Mouse (Mus musculus) layer of hippocampus, postnatal 14 days (tissue): Measurements from ENCODE around the gene Dip2c. TPM values are rescaled to one million over a fixed set of nuclear protein-coding genes. Genes with fewer than 3 reads are reported as not detected.

ENCODE experiments used
- DNase-seq, 2 experiments: peaks; one replicate each; pipeline ENCODE4 v3.0.0; 2021 to 2022; ENCODE audit warnings: low spot score in 2 of 2, mixed read lengths in 1 of 2
- total RNA-seq, 2 experiments: library from RNA; stranded (reverse); gene quantifications; 2 replicates each; pipeline ENCODE4 v1.2.3; 2021

Dip2c gene
- total RNA-seq, 2 experiments from 2014 or later: 65.7 to 71.0 TPM

DNA sequence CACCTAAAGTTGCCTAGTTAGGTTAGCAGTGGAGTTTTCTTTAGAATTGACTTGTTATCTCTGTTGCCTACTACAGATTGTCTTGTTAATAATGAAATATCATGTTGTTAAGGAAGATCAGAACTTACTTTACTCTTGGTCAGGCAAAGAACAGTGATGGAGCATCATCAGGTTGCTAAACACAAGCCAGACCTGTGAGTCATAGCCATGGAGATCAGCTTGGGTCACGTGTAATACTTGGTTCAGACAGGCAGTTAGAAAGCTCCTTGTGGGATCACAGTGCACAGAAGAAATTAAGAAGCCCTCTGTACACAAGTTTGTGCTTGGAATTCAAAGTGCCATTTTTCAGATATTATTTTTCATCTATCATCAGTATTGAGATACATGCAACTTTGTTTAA is 48.9 kb downstream of the Dip2c start:
- no peak for DNase-seq

DNA sequence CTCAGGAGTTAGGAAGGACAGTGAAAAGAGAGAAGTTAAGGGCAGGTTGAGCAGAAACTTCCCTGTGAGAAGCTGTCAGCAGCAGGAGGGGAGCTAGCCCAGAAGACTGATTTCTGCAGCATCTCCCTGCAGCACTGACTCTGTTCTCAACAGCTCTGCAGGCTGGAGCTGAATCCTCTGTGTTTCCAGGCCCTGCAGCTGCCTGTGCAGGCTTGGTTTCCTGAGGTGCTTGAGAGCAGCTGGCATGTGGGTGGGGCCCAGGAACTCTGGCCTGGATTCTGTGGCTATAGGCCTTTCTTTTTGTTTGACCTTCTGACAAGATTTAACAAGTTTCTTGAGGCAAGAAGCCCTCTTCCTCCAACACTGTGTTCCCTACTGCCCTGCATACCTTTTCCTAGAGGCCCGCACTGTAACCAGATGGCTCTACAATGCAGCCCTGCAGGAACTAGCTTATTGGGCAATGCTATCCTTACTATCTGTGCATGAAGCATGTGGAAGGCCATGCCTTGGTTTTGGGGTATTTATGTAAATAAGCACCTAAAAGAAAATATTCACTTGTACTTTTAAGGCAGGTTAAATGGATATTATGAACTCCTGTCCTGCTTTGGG is 53.1 kb downstream of the Dip2c start:
- no peak for DNase-seq

DNA sequence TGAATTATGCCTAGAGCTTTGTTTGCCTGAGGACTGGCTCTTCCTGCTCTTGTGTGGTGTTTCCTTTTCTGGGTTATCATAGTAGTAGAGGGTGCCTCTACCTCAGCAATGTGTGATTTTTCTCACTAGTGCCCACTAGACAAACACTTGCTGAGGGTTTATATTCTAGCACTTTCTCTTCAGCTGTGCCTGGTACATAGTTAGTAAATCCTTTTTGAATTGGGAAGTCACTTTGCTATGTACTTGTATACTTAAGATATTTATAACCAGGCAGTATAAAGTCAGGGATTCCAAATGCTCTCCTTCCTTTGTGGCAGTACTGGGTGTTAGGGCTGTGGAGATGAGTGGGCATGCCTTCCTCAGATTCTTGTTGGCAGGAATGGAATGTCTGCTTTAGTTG is 56.9 kb downstream of the Dip2c start:
- no peak for DNase-seq

DNA sequence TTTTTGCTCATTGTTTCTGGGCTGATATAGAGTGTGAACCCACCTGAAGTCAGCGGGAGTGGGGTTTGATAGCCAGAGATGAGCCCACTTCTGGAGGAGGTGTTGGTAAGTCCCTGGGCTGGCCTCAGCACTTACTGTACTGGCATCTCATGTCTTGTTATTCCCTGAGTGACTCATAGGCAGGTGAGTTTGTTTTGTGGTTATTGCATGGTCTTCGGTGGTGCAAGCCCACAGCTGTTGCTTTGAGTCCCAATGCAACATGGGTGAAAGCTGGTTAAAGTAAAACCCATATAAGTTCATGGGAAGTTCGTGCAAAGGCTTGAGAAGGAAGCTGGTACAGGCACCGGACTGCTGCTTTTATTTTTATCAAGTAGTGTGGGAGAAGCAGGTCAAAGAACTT is 64.0 kb downstream of the Dip2c start:
- no peak for DNase-seq

DNA sequence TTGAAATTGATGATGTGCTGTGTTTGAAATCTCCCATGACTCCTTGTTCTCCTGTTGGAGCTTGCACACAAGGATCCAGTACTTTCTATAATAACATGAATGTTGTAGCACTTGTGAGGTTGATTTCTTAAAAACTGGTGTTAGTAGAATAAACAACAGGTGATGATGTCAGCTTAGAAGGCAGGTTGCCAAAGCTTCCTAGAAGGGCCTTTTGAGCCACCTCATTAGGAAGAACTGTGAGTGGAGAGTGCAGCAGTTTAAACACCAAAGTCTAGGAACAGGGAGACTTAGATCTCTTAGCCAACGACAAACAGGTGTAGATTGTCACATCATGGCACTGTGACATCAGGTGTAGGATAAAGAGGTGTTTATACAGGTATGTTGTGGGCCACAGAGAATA is 66.4 kb downstream of the Dip2c start:
- no peak for DNase-seq

DNA sequence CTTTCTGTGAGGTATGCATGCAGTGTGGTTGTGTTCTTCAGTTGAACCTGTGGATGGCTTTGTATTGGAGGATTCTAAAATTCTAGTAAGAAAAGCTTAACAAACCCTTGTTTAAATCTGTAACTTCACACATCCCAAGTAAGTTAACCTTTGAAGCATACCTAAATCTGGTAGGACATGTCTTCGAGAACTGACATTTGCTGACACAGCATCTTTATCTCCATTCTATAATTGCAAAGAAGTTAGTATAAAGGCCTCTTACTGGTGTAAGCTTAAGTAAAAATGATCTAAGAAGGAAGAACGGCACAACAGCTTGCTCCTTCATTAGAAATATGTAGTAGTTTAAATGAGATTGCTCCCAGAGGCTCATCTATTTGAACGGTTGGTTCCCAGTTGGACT is 71.1 kb downstream of the Dip2c start:
- DNase-seq: no peak

DNA sequence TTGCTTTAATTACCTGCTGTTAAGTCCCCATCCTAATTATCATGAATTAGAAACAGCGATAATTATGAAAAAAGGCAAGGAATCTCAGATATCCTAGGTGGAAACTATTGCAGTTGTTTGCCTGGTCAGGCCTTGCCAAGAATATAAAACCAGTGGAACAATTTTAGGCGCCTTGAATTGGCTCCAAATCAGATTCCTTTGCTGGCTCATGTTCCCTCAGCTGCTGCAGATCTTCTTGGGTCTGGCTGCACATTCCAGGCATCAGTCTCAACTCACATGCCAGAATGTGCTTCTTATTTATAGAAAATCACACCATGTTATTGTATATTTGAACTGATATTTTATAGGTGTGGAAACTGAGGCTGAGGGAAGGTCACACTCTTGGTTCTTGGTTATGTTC is 74.3 kb downstream of the Dip2c start:
- peak in 1 of 2 experiments; percentile 36 for DNase-seq

DNA sequence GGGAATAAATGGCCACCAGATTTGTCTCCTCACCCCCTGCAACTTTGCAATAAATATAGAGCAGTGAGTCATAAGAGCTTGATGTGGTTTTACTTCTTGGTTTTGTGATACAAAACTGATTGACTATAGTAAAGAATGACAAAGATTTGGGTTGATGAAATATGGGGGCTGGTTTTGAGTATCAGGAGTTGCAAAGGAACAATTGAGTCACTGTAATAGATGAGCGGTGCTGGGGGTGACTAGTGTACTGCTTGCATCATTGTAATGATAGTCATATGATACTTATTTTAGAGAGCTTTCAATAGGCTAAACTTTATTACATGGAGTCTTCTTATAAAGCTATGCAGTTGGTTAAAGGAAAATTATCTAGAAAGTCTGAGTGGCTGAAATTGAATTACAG is 77.6 kb downstream of the Dip2c start:
- DNase-seq: no peak

DNA sequence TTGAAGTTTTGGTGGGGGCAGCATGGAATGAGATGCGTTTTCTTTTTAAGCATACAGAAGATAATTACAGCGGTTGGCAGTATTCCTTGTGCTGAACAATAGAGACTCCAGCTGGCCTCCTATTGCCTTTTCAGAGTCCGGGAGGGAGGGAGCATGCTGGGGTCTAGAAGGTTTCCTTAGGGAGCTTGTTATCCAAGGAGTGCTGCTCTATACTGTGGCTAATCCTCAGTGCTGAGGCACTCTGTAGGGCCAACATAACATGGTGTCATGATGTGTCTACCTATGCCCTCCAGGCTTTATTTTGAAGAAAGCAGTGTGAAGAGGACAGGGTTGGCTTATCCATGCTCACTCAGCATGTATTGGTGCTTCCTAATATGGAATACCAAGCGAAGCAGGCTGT is 79.0 kb downstream of the Dip2c start:
- peak in 1 of 2 experiments; percentile 25 for DNase-seq

DNA sequence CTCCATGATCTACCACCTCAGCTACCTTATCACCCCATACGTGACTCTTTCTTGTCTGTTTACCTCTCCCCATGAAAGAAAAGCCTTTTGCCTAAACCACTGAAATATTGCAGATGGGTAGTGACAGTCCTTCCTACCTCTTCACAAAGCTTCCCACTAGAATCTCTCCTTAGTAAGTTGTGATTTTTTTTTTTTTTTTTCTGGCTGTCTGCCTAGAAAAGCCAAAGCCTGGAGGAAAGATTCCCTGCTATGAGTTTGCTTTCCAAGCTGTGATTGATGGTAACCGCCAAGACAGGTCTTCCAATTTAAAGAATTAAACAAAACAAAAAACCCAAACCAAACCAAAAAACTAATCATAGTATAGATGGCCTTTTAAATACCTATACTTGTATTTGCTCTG is 85.1 kb downstream of the Dip2c start:
- DNase-seq: no peak

DNA sequence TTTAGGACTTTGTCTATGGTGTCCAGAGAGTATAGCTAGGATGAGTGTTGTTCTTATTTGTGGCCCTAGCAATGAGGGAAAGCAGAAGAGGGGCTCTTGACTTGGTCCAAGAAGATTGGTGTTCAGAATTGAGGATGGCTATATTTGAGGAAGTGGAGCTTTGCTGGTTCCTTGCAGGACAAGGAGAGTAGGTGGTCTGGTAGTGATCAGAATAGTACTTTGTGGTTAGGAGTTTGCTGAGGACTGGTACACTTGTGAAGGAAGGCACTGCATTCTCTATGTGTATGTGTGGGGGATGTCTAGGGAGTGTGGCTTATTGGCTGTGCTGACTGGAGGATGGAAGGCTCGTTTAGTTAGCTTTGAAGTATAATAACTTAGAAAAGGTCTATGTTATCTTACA is 95.1 kb downstream of the Dip2c start:
- no peak for DNase-seq

DNA sequence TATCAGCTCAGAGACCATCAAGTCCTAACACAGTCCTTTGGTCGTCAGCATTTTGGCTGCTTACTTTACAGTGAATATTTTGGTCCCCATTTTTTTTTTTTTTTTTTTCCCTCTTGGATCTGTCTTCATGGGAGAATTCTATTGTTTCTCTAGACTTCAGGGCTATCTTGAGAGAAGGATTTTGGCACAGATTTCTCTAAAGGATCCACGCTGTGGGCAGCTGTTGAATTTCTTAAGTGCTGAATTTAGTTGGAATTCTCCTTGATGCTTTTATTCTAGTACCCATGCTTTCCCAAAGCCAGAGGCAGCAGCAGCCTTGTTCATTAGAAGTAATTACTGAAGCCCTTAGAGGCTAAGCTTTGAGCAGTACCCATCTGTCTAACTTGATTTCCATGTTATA is 100.8 kb downstream of the Dip2c start:
- no peak for DNase-seq

DNA sequence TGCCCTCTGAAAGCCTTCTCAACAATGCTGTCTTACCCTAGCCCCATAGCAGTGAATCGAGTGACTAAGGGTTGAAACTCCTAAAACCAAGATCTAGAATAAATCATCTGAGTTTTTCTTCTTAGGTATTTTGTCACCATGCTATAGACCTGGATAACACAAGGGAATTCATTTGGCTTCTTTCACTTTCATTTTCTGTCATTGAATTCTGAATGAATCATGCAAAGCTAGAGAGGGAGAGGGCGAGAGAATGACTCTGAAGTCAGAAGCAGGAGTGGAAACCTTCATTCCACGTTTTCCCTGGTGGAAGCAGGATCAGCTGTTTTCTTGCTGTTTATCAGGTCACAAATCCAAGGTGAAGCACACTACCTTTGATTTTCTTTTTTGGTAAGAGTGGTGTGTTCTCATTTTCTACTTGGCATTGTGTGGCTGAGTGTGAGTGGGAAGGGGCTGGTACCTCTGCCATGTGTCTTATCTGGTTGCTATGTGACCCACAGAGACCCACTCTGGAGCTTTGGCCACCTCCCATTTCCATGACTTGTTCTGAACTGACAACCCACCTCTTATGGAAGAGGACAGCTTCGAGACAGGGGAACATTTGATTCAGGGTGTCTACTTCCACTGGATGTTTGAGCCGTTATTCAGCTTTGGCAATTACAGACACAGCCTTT is 104.5 kb downstream of the Dip2c start:
- no peak for DNase-seq

DNA sequence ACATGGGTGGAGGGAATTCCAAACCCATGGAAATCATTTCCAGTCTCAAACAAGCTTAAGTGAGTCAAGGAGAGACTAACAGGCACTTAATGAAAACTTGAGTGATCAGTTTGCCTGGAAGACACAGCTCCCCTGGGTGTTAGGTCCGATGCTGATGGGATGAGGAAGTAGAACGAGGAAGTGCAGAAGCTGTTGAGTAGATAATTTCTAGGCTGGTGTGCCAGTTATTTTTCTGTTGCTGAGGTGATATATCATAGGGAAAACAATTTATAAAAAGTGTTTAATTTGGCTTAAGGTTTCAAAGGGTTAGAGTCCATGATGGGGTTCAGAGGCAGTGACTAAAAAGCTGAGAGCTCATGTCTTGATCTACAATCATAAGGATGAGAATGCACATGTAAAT is 111.7 kb downstream of the Dip2c start:
- DNase-seq: no peak

DNA sequence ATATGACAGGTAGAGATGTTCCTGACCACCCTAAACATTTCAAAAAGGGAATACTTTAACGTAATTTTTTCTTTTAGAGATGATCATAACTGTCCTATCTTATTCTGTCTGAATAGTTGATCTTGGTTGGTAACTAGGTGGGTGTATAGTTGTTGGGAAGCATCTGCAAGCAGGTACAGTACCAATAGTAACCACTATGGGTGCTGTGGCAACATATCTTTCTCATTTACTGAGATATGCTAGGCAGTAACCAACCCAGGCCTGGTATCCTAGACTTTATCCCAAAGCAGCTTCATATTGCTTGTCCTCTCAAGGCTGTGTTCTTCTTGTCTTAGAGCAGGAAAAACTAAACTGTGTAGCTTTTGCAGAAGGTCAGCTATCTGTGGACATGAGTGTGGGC is 113.0 kb downstream of the Dip2c start:
- DNase-seq: no peak

DNA sequence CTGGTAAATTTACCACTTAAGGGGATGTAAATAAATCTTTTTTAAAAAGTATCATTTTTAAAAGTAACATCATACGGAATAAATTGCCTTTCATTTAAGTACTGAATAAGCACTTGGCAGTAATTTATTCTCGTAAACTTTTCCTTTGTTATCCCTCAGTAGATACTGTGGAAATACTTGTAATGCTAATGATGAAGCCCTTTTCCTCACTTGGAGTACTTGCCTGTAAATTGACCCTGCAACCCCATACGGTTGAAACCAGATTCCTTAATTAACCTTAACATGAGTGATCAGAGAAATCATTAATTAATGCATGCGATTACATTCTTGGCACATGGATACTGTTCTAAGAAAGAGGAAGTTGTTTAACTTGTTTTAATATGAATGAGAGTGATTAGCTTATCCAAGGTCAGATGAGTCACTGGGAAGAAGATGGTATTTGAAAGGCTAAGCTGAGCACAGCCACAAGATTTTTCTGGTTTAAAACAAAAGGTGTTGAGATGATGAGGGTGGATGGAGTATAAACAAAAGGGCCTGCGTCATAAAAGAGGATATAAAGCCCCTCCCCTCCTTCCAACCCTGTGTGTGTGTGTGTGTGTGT is 114.0 kb downstream of the Dip2c start:
- DNase-seq: no peak

DNA sequence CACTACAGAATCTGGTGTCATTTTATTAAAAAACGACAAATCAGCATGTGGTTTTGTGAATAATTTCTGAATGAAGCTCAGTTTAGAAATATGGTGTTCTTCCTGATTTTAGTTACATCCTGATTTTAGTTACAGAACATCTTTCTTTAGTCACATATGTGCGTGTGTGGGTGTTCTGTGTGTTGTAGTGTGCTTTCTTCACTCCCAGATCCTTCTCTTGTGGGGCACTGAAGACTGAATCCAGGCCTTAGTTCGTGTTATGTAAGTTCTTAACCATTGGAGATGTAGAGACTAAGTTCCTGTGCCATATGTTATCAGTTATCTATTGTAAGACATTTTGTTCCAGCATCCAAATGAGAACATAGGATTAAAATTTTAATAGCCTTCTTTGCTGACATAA is 117.1 kb downstream of the Dip2c start:
- no peak for DNase-seq

DNA sequence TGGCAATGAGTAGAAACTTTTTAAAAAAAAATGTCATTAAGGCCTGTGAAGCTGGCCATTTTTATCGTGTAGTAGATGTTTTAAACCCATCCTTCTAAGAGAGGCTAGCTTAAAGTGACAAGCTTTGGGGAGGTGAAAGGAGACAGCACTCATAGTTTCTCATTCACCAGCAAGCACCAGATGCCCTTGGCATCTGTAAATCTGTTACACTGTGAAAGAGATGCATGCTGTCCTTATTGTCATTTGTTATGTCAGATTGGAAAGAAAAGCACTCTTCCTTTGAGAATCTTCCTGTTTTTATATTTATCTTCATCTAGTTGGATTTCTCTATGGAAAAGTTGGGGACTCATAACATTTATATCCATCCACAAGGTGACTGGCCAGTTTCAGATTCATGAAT is 119.0 kb downstream of the Dip2c start:
- peak in 1 of 2 experiments; percentile 43 for DNase-seq

DNA sequence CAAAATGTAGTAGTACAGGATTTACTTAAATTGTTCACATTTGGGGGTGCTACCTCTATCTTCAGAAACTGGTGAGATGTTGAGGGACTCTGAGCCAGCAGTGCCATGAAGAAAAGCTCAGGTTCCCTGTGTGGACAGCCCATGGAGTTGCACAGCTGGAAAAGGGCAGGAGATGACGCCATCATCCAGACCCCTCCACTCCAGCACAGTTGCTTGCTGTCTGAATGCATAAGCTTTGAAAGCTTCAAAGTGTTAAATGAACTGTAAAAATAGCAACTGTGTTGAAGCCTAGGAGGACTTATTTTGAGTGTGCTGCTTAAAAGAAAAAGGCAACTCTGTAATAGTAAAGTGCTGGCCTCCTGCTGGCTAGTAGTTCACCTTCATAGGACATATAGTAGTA is 122.5 kb downstream of the Dip2c start:
- DNase-seq: no peak

DNA sequence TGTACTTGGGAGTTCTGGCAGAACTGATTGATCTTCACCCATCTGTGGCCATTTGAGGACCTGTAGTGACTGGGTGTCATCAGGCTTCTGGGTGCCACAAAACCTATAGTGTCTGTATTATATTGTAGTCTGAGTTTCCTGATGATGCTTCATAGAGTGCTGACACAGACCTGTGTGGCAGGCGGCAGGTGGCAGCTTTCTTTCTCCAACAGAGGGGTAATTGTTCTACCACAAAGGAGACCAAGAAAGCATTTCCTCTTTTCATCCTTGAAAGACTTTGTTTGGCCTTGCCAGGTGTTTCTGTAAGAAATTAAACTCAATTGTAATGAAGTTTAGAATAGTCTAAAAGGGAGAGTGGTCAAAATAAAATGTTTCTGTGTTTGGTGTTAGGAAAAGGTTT is 129.1 kb downstream of the Dip2c start:
- DNase-seq: no peak

DNA sequence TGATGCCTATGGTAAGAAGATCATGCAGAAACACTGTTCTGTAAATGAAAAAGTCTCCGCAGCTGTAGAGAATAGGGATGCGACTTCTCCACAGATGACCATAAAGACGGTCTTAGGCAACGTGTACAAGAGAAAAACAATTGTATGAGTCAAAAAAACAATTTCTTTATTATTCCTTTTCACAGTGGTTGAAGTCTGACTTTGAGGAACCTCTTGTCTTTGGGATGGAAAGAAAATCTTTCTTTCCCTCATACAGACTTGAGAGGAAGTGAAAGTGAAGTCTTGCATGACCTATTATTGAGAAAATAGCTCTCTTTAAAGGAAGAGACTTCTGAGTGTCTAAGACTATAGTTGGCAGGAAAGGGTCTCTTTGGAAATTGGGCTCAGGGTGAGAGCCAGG is 132.7 kb downstream of the Dip2c start:
- no peak for DNase-seq

DNA sequence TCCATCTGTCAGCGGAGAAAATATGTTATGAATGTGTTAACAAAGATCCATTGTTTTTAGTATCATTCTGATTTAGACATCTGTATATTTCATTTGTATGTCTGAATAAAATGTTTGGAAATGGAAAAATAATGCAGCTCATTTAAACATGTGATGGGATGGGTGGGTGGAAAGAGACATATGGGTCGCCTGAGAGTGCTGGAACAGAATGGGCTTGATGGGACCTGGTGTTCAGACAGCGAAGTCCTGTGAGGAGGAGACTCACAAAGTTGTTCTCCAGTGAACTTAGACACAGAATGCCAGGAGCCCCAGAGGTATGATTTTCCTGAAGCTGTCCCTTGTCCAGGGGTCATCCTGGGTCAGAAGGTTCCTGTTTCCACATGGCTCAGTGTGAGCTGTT is 142.1 kb downstream of the Dip2c start:
- DNase-seq: peak in 1 of 2 experiments; percentile 65

DNA sequence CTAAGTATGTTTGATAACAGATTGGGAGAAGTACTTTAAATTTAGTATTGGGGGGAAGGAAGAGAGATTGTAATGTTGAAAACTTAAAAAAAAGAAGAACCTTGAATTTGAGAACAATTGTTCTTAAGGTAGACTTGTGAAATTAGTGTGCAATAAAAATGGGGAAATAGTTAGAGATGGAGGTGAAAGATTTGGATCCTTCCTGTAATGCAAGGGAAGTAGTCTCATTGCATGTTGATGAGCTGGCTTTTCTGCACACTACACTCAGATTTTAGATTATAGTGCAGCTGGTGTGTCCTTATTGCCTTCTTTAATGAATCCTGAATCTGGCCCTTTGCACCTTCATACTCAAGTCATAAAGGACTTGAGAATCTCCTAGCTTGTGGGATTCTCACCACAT is 142.9 kb downstream of the Dip2c start:
- DNase-seq: no peak
